Mouse (Mus musculus): Measurements from ENCODE around the gene Dld. TPM values are rescaled to one million over a fixed set of nuclear protein-coding genes. Genes with fewer than 3 reads are reported as not detected.

Gene Dld
- polyA plus RNA-seq, 1 experiment from 2014 or later: 95.6 TPM

DNA sequence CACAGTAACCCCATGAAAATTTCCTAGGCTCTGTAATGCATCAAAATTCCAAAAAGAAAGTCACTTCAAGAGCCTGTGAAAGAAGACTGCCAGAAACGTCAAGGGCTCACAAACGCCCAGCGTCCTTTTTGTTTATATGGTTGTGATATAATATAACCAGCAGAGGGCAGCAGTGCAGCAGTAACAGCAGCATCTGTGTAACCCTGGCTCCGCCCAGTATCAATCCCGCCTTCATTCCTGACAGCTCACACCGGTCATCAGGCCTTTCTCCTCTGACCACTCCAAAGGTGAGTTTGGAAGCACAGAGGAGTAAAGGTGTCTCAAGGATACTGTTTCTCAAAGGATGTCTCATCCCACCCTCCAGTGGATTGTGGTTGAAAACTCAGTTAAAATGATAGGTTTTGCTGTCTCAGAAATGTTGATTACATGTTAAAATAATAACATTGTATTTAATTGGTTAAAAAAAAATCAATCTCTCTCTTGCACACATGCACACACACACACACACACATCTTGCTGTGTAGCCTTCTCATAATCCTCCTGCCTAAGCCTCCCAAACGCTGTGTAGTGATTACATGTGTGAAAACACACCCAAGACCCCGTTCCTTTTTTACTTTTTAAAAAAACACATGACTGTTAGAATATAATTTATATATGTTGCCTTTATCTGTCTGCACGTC lies 23.5 kb upstream of the Dld start:
- TF ChIP-seq EP300 (IDR thresholded peaks at IDR 0.05; ENCODE audit: low read depth) (no peak), CTCF (IDR thresholded peaks at IDR 0.05; ENCODE audit: low read depth) (peak; percentile 81)
- Histone ChIP-seq H3K9ac (replicated peaks) (no peak overlapping the region), H3K27ac (ENCODE audit: low read depth) (no peak overlapping the region), H3K36me3 (replicated peaks; ENCODE audit: insufficient read depth, low read length) (no peaks in the 10 kb centered on the region), H3K4me2 (ENCODE audit: low read depth, low read length) (no peak overlapping the region), H3K4me1 (ENCODE audit: insufficient read depth) (0 out of 2 replicates have a peak, but pooled peaks cover 6% of the 10 kb centered on the region), H3K27me3 (ENCODE audit: insufficient read depth, low read length) (no peaks in the 10 kb centered on the region), H3K4me3 (ENCODE audit: low read depth, low read length) (no peak overlapping the region), H3K9me3 (ENCODE audit: low read length) (no peaks in the 10 kb centered on the region)
- ATAC-seq: peak; percentile 51
- WGBS (ENCODE audit: insufficient replicate concordance): 36% methylated on average over 9 of the region's 9 CpGs
- DNase-seq: peak; percentile 64

DNA sequence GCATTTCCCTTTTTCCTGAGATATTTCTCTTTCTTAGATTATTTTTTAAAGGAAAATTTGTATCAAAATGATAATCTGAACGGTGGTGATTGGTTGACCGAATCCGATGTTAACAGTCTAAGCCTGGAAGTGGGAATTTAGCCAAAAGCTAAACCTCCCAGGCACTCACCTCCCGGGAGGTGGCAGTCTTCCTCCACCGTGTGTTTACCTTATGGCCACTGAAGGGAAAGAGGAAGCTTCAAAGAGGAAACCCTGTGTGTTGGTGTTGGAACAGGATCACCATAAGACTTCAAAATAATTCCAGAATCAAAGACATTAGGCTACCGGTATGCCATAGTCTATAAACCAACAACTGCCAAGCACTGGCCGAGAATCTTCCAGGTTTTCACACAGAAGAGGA lies 18.4 kb upstream of the Dld start:
- no peak overlapping the region for H3K4me3 ChIP-seq (ENCODE audit: low read depth, low read length)
- ATAC-seq: no peak

DNA sequence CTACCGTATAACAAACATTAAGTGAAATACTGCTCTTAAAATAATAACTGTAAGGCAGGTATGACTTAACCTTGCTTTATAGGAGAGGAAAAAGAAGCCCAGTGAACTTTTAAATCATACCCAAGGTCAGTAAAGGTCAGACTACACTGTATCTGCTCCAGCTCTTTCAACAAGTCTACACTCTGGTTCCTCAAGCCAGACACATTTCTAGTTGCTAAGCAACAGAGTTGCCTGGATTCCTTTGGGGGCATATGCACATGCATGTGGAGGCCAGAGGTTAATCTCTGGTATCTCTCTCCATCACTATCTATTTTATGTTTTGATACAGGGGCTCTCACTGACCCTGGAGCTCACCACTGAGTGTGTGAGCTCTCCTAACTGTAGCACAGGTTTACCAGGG lies 17.9 kb upstream of the Dld start:
- no peak overlapping the region for H3K4me2 ChIP-seq (ENCODE audit: low read depth, low read length)
- ATAC-seq (no peak), DNase-seq (no peak)
- H3K9ac ChIP-seq (replicated peaks): no peak overlapping the region
- H3K27ac ChIP-seq (ENCODE audit: low read depth): no peak overlapping the region
- H3K9me3 ChIP-seq (ENCODE audit: low read length): no peaks in the 10 kb centered on the region
- H3K4me3 ChIP-seq (ENCODE audit: low read depth, low read length): no peak overlapping the region
- WGBS (ENCODE audit: insufficient replicate concordance): 86% methylated on average over 1 of the region's 1 CpGs
- H3K4me1 ChIP-seq (ENCODE audit: insufficient read depth): no peaks in the 10 kb centered on the region
- no peaks in the 10 kb centered on the region for H3K36me3 ChIP-seq (replicated peaks; ENCODE audit: insufficient read depth, low read length)
- no peaks in the 10 kb centered on the region for H3K27me3 ChIP-seq (ENCODE audit: insufficient read depth, low read length)
- TF ChIP-seq CTCF (IDR thresholded peaks at IDR 0.05; ENCODE audit: low read depth) (no peak), EP300 (IDR thresholded peaks at IDR 0.05; ENCODE audit: low read depth) (no peak)

More for the DNA sequence above, 18.4 kb upstream of the Dld start:
- H3K36me3 ChIP-seq (replicated peaks; ENCODE audit: insufficient read depth, low read length): no peaks in the 10 kb centered on the region
- WGBS (ENCODE audit: insufficient replicate concordance): 68% methylated on average over 7 of the region's 7 CpGs
- no peaks in the 10 kb centered on the region for H3K4me1 ChIP-seq (ENCODE audit: insufficient read depth)
- no peaks in the 10 kb centered on the region for H3K9me3 ChIP-seq (ENCODE audit: low read length)
- DNase-seq: no peak
- no peak overlapping the region for H3K4me2 ChIP-seq (ENCODE audit: low read depth, low read length)
- no peak overlapping the region for H3K27ac ChIP-seq (ENCODE audit: low read depth)
- 0 out of 2 replicates have a peak, but pooled peaks have one; percentile 7 for TF ChIP-seq CTCF (IDR thresholded peaks at IDR 0.05; ENCODE audit: low read depth)
- TF ChIP-seq EP300 (IDR thresholded peaks at IDR 0.05; ENCODE audit: low read depth): no peak
- H3K9ac ChIP-seq (replicated peaks): no peak overlapping the region
- no peaks in the 10 kb centered on the region for H3K27me3 ChIP-seq (ENCODE audit: insufficient read depth, low read length)

DNA sequence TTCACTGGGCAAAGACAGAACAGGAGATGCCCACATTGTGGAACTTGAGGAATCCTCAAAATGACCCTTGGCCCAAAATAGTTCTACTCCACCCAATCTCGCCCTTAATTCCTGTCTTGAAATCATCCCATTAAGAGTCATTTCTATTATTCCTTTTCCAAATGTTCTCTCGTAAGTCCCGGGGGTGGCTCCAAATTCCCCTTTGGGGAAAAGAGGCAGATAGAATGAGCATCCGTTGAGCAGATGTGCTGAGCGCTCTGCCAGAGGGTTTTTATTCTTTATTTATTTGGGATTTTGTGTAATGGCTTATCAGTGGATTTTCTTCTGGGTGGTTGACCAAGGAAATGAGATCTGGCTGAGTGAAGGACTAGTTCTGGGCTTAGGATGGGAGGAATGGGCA lies 16.5 kb upstream of the Dld start:
- TF ChIP-seq EP300 (IDR thresholded peaks at IDR 0.05; ENCODE audit: low read depth) (no peak), CTCF (IDR thresholded peaks at IDR 0.05; ENCODE audit: low read depth) (no peak)
- Histone ChIP-seq H3K27ac (ENCODE audit: low read depth) (no peak overlapping the region), H3K27me3 (ENCODE audit: insufficient read depth, low read length) (no peaks in the 10 kb centered on the region), H3K4me1 (ENCODE audit: insufficient read depth) (no peaks in the 10 kb centered on the region), H3K36me3 (replicated peaks; ENCODE audit: insufficient read depth, low read length) (no peaks in the 10 kb centered on the region), H3K4me3 (ENCODE audit: low read depth, low read length) (no peak overlapping the region), H3K9me3 (ENCODE audit: low read length) (no peaks in the 10 kb centered on the region), H3K9ac (replicated peaks) (no peak overlapping the region), H3K4me2 (ENCODE audit: low read depth, low read length) (no peak overlapping the region)
- DNase-seq (no peak), ATAC-seq (no peak)
- 82% methylated on average over 5 of the region's 5 CpGs for WGBS (ENCODE audit: insufficient replicate concordance)

DNA sequence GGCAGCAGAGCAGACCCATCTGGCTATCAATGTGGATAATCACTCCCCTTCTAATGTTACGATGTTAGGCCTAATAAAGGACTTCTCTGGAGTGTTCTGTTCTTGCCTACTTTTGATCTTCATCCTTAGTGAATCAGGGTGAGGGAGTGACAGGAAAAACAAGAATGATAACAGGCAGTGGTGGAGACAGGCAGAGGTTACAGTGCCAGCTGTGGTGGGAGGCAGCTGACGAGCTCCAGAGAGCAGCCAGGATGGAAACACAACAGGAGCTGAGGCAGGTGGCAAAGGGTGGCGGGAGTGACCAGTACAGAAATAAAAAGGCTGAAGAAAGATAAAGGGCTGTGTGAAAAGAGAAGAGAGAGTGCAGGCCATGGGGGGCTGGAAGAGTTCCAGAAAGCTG lies 15.2 kb upstream of the Dld start:
- no peak for ATAC-seq
- no peaks in the 10 kb centered on the region for H3K36me3 ChIP-seq (replicated peaks; ENCODE audit: insufficient read depth, low read length)
- H3K27ac ChIP-seq (ENCODE audit: low read depth): no peak overlapping the region
- WGBS (ENCODE audit: insufficient replicate concordance): 56% methylated on average over 3 of the region's 3 CpGs
- H3K9ac ChIP-seq (replicated peaks): no peak overlapping the region
- TF ChIP-seq CTCF (IDR thresholded peaks at IDR 0.05; ENCODE audit: low read depth) (no peak), EP300 (IDR thresholded peaks at IDR 0.05; ENCODE audit: low read depth) (no peak)
- H3K27me3 ChIP-seq (ENCODE audit: insufficient read depth, low read length): no peaks in the 10 kb centered on the region
- H3K4me1 ChIP-seq (ENCODE audit: insufficient read depth): no peaks in the 10 kb centered on the region
- H3K4me2 ChIP-seq (ENCODE audit: low read depth, low read length): no peak overlapping the region
- no peak for DNase-seq
- no peaks in the 10 kb centered on the region for H3K9me3 ChIP-seq (ENCODE audit: low read length)
- H3K4me3 ChIP-seq (ENCODE audit: low read depth, low read length): no peak overlapping the region

DNA sequence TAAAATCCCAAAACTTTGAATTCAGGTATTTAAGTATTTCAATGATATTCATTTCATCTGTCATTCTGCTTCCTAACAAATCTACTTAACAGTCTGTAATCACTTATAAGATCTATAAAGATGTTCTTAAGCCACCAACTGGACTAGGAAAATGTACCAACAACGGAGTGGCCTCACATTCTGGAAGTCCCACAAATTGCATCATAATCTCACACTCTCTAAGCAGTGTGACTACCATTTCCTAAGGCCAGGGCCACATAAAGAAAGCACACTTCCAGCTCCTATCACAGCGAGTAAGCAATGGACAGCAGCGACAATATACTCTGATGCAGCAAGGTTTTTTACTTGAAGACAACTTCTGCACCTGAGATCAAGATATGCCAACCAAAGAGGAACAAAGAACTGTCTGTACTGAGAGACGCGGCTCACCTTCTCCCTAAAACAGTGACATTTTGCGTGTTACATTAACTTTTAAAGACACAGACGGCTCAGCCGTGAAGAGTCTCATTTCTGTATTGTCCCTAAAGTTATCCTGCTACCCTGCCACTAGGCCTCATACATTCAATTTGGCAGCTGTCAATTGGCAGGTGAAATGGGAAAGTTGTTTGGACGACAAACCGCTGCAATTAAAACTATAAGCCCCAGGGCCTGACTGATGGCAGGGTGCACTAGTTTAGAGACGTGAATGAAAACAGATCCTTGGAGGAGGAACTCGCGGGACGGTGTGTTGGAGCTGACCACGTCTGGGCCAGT lies 886 bp downstream of the Dld start:
- ATAC-seq: peak; percentile 1; the same call in 1 of the 2 replicates
- H3K27ac ChIP-seq (ENCODE audit: low read depth): peak overlapping the region; percentile 92

More for the DNA sequence above, 886 bp downstream of the Dld start:
- Histone ChIP-seq H3K9ac (replicated peaks) (peak overlapping the region; percentile 97), H3K4me2 (ENCODE audit: low read depth, low read length) (peak overlapping the region; percentile 91), H3K27me3 (ENCODE audit: insufficient read depth, low read length) (no peaks in the 10 kb centered on the region), H3K4me1 (ENCODE audit: insufficient read depth) (peaks cover 13% of the 10 kb centered on the region; the same call in 1 of the 2 replicates), H3K9me3 (ENCODE audit: low read length) (no peaks in the 10 kb centered on the region), H3K4me3 (ENCODE audit: low read depth, low read length) (peak overlapping the region; percentile 88), H3K36me3 (replicated peaks; ENCODE audit: insufficient read depth, low read length) (peaks cover 14% of the 10 kb centered on the region)
- no peak for DNase-seq
- TF ChIP-seq EP300 (IDR thresholded peaks at IDR 0.05; ENCODE audit: low read depth): no peak
- no peak for TF ChIP-seq CTCF (IDR thresholded peaks at IDR 0.05; ENCODE audit: low read depth)
- WGBS (ENCODE audit: insufficient replicate concordance): 14% methylated on average over 15 of the region's 15 CpGs

All from liver, postnatal 0 days (tissue).